Mouse (Mus musculus): ENCODE results near the gene H13. TPM values are rescaled to one million over a fixed set of nuclear protein-coding genes. Genes with fewer than 3 reads are reported as not detected.

Gene H13
- polyA plus RNA-seq, 1 experiment from 2014 or later = 129 TPM

DNA sequence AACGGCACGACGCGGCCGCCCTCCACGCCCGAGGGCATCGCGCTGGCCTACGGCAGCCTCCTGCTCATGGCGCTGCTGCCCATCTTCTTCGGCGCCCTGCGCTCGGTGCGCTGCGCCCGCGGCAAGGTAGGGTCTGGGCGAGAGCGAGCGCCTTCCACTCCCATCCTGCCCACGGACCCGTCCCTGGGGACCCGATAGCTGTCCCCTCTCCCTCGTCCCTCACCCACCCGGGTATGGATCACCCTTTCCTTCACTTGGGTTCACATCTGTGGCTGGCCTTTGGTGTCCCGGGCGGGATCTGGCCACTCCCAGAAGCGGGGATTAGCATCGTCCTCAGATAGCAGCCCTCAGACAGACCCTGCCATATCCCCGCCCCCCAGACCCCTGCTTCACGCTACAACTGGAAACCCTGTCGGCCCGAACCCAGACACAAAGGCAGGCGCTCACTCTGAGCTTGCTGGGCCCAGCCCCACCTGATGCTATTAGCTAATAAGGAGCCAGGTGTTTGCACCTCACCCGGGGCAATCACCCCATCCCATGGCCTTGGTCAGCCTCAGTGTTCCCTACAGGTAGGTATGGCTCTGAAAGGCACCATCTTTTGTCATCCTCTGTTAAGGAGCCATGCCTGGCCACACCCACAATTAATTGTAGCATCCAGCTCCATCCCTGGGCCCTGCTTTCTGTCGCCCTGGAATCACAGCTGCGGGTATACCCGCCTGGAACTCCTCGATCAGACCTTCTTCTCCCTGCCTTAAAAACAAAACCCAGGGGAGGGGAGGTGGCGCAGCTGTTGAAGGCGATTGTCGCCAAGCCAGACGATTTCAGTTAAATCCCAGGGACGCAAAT is 601 bp downstream of the H13 start:
- Histone ChIP-seq H3K9ac (peak overlapping the region; percentile 98), H3K4me2 (replicated peaks) (peak overlapping the region; percentile 69), H3K36me3 (peaks cover 21% of the 10 kb centered on the region), H3K27me3 (no peaks in the 10 kb centered on the region), H3K9me3 (no peaks in the 10 kb centered on the region), H3K4me3 (peak overlapping the region; percentile 99), H3K27ac (peak overlapping the region; percentile 98), H3K4me1 (peaks cover 26% of the 10 kb centered on the region)
- WGBS = under 1% methylated on average over 46 of the region's 46 CpGs
- ATAC-seq (ENCODE audit: insufficient number of reproducible peaks, insufficient read depth, low FRiP score, low TSS enrichment) = peak; percentile 75

GRCm38 (mm10) chr2:152670983-152671641 is 1.9 kb downstream of the H13 start:
- Histone ChIP-seq H3K9me3 (no peaks in the 10 kb centered on the region), H3K4me1 (peaks cover 31% of the 10 kb centered on the region), H3K4me3 (peak overlapping the region; percentile 99), H3K27ac (peak overlapping the region; percentile 98), H3K27me3 (no peaks in the 10 kb centered on the region), H3K9ac (peak overlapping the region; percentile 98), H3K4me2 (replicated peaks) (peak overlapping the region; percentile 69), H3K36me3 (peaks cover 34% of the 10 kb centered on the region)
- 53% methylated on average over 9 of the region's 9 CpGs for WGBS
- ATAC-seq (ENCODE audit: insufficient number of reproducible peaks, insufficient read depth, low FRiP score, low TSS enrichment) = no peak

DNA sequence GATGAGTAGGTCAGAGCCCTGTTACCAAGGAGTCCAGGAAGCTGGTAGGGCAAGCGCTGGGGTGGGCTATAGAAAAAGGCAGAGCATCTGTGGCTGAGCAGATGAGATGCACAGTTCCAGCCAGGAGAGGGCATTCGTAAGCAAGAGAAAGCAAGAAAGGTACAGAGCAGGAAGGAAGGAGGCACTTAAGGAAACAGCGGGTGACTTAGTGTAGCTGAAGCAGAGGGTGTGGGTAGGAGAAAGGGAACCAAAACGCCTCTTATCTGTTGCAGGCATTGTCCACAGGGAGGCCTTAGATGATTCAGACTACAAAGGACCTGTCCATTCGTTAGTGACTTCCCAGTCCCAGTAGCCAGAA is 2.4 kb downstream of the H13 start:
- Histone ChIP-seq H3K9ac (peak overlapping the region; percentile 98), H3K27me3 (no peaks in the 10 kb centered on the region), H3K27ac (peak overlapping the region; percentile 98; the same call in 1 of the 2 replicates), H3K4me3 (peak overlapping the region; percentile 99), H3K9me3 (no peaks in the 10 kb centered on the region), H3K4me2 (replicated peaks) (peak overlapping the region; percentile 69), H3K36me3 (peaks cover 39% of the 10 kb centered on the region), H3K4me1 (peaks cover 31% of the 10 kb centered on the region)
- ATAC-seq (ENCODE audit: insufficient number of reproducible peaks, insufficient read depth, low FRiP score, low TSS enrichment) = no peak
- 33% methylated on average over 5 of the region's 5 CpGs for WGBS

DNA sequence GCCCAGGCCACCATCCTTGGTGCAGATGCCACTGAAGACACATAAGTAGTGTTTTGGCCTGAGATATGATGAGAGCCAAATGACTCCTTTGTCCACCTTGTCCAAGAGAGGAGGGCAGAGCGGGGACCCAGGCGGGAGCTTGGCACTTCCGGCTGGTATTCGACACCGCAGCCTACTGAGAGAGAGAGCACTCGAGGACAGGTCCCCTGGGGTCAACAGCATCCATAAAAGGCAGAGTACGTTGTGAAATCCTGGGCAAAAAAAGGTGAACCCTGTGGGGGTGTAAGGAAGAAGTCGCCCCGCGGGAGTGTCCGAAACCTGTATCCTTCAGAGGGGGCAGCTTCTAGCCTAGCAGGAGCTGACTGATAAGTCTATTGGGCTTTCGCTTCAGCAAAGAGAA is 2.9 kb downstream of the H13 start:
- Histone ChIP-seq H3K36me3 (peaks cover 44% of the 10 kb centered on the region), H3K9me3 (no peaks in the 10 kb centered on the region), H3K9ac (peak overlapping the region; percentile 98), H3K4me3 (peak overlapping the region; percentile 99), H3K27ac (no peak overlapping the region), H3K4me2 (replicated peaks) (peak overlapping the region; percentile 69), H3K27me3 (no peaks in the 10 kb centered on the region), H3K4me1 (peaks cover 31% of the 10 kb centered on the region)
- no peak for ATAC-seq (ENCODE audit: insufficient number of reproducible peaks, insufficient read depth, low FRiP score, low TSS enrichment)
- 75% methylated on average over 12 of the region's 12 CpGs for WGBS

DNA sequence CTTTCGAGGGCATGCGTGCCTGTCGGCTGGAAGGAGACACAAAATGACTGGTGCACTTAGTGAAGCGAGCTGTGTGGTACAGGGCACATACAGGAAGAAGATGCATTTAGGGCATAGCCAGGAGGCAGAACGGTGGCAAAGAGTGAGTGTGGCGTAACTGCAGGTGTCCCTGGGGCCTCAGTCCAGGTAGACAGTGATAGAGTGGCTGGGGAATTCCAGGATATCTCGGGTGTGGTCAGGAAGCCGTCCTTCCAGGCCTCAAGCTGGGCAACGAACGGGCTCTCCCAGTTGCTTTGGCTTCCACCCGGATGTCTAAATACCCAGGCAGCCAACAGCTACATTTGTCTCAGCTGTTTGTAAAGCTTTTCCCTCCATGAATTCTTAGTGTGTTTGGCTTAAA is 4.9 kb downstream of the H13 start:
- no peak overlapping the region for H3K9ac ChIP-seq
- H3K27me3 ChIP-seq = no peaks in the 10 kb centered on the region
- ATAC-seq (ENCODE audit: insufficient number of reproducible peaks, insufficient read depth, low FRiP score, low TSS enrichment) = no peak
- no peaks in the 10 kb centered on the region for H3K9me3 ChIP-seq
- peaks cover 59% of the 10 kb centered on the region for H3K36me3 ChIP-seq
- H3K4me2 ChIP-seq (replicated peaks) = no peak overlapping the region
- WGBS = 88% methylated on average over 11 of the region's 11 CpGs
- H3K27ac ChIP-seq = no peak overlapping the region
- H3K4me3 ChIP-seq = no peak overlapping the region
- peaks cover 31% of the 10 kb centered on the region for H3K4me1 ChIP-seq

DNA sequence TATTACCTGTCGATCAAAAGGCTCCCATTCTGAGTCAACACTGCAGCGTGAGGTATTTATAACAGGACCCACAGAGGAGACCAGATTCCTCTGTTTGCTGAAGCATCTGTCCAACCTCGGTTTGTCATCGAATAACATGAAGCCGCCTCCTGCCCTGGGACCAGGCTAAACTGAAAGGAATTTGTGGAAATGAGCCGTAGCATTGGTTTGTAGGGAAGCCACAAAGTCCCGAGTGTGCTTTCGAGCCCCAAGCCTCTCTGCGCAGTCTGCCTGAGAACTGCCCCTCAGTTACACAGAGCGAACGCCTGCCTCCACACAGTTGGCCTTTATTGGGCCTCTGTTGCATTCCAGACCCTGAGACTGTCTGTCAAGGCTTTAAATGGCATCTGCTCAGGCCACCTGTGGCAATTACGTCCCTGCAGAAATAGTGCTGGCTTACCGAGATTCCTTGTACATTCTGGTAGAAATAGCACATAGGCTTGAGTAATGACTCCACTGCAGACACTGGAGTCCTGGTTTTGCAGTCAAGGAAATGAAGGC is 6.1 kb downstream of the H13 start:
- Histone ChIP-seq H3K4me3 (no peak overlapping the region), H3K36me3 (peaks cover 70% of the 10 kb centered on the region), H3K27ac (no peak overlapping the region), H3K9ac (no peak overlapping the region), H3K4me2 (replicated peaks) (no peak overlapping the region), H3K9me3 (no peaks in the 10 kb centered on the region), H3K4me1 (peaks cover 31% of the 10 kb centered on the region), H3K27me3 (no peaks in the 10 kb centered on the region)
- 79% methylated on average over 13 of the region's 13 CpGs for WGBS
- ATAC-seq (ENCODE audit: insufficient number of reproducible peaks, insufficient read depth, low FRiP score, low TSS enrichment) = no peak

- no peaks in the 10 kb centered on the region for H3K27me3 ChIP-seq
- no peak overlapping the region for H3K9ac ChIP-seq
- 64% methylated on average over 3 of the region's 3 CpGs for WGBS
- H3K36me3 ChIP-seq = peaks cover 89% of the 10 kb centered on the region
- peaks cover 5% of the 10 kb centered on the region; the same call in 1 of the 2 replicates for H3K4me1 ChIP-seq
- H3K9me3 ChIP-seq = no peaks in the 10 kb centered on the region
- H3K4me3 ChIP-seq = no peak overlapping the region
- no peak overlapping the region for H3K4me2 ChIP-seq (replicated peaks)
- no peak for ATAC-seq (ENCODE audit: insufficient number of reproducible peaks, insufficient read depth, low FRiP score, low TSS enrichment)
- H3K27ac ChIP-seq = no peak overlapping the region
Observed at GRCm38 (mm10) chr2:152678302-152678701, 9.0 kb downstream of the H13 start.

DNA sequence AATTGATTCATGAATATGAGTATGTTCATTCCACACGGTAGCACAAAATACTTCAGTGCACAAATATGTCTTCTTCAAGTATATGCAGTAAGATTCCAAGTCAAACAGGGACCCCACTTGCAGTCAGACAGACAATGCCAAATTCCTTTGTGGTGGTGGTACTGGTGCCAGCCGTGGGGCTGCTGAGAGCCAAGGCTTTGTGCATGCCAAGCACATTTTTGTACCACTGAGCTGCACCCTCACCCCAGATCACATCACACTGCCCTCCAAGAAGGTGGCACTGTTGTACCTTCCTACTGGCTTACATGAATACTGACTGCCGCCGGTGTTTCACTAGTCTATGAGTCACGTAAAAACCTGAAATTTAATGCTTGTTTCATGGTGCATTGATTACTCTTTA is 9.7 kb downstream of the H13 start:
- Histone ChIP-seq H3K27me3 (no peaks in the 10 kb centered on the region), H3K9me3 (no peaks in the 10 kb centered on the region), H3K27ac (no peak overlapping the region), H3K4me2 (replicated peaks) (no peak overlapping the region), H3K9ac (no peak overlapping the region), H3K4me1 (peaks cover 5% of the 10 kb centered on the region; the same call in 1 of the 2 replicates), H3K4me3 (no peak overlapping the region), H3K36me3 (peaks cover 95% of the 10 kb centered on the region)
- 90% methylated on average over 5 of the region's 5 CpGs for whole genome bisulfite sequencing
- no peak for ATAC-seq (ENCODE audit: insufficient number of reproducible peaks, insufficient read depth, low FRiP score, low TSS enrichment)

GRCm38 (mm10) chr2:152679701-152680355 is 10.6 kb downstream of the H13 start:
- peaks cover 5% of the 10 kb centered on the region; the same call in 1 of the 2 replicates for H3K4me1 ChIP-seq
- peaks cover 95% of the 10 kb centered on the region for H3K36me3 ChIP-seq
- no peak for ATAC-seq (ENCODE audit: insufficient number of reproducible peaks, insufficient read depth, low FRiP score, low TSS enrichment)
- 84% methylated on average over 8 of the region's 8 CpGs for WGBS
- H3K4me3 ChIP-seq = no peak overlapping the region
- no peaks in the 10 kb centered on the region for H3K27me3 ChIP-seq
- H3K9me3 ChIP-seq = no peaks in the 10 kb centered on the region
- H3K9ac ChIP-seq = no peak overlapping the region
- H3K27ac ChIP-seq = no peak overlapping the region
- no peak overlapping the region for H3K4me2 ChIP-seq (replicated peaks)

GRCm38 (mm10) chr2:152683086-152683485 is 13.8 kb downstream of the H13 start:
- Histone ChIP-seq H3K4me1 (no peaks in the 10 kb centered on the region; the same call in 1 of the 2 replicates), H3K4me3 (no peak overlapping the region), H3K4me2 (replicated peaks) (no peak overlapping the region), H3K9ac (no peak overlapping the region), H3K27ac (no peak overlapping the region), H3K36me3 (peaks cover 96% of the 10 kb centered on the region), H3K9me3 (peaks cover 11% of the 10 kb centered on the region; the same call in 1 of the 2 replicates), H3K27me3 (no peaks in the 10 kb centered on the region)
- WGBS = 89% methylated on average over 5 of the region's 5 CpGs
- no peak for ATAC-seq (ENCODE audit: insufficient number of reproducible peaks, insufficient read depth, low FRiP score, low TSS enrichment)

- no peak overlapping the region for H3K27ac ChIP-seq
- peaks cover 11% of the 10 kb centered on the region; the same call in 1 of the 2 replicates for H3K9me3 ChIP-seq
- H3K9ac ChIP-seq = no peak overlapping the region
- WGBS = 67% methylated on average over 12 of the region's 12 CpGs
- H3K4me1 ChIP-seq = no peaks in the 10 kb centered on the region; the same call in 1 of the 2 replicates
- H3K36me3 ChIP-seq = peaks cover 95% of the 10 kb centered on the region
- no peak for ATAC-seq (ENCODE audit: insufficient number of reproducible peaks, insufficient read depth, low FRiP score, low TSS enrichment)
- peak overlapping the region; percentile 24 for H3K4me2 ChIP-seq (replicated peaks)
- no peak overlapping the region for H3K4me3 ChIP-seq
- H3K27me3 ChIP-seq = no peaks in the 10 kb centered on the region
Observed at GRCm38 (mm10) chr2:152686399-152686798, 17.1 kb downstream of the H13 start.
